Mouse (Mus musculus) adrenal gland, adult (tissue): Measurements from ENCODE around the gene Nxph4.

Source experiments
- DNase-seq, 2 experiments: peaks; one replicate each; pipeline ENCODE4 v3.0.0; 2022 to 2023; ENCODE audit warnings: low spot score in 1 of 2; ENCODE audit not compliant: inconsistent age in 2 of 2

Gene Nxph4

DNA sequence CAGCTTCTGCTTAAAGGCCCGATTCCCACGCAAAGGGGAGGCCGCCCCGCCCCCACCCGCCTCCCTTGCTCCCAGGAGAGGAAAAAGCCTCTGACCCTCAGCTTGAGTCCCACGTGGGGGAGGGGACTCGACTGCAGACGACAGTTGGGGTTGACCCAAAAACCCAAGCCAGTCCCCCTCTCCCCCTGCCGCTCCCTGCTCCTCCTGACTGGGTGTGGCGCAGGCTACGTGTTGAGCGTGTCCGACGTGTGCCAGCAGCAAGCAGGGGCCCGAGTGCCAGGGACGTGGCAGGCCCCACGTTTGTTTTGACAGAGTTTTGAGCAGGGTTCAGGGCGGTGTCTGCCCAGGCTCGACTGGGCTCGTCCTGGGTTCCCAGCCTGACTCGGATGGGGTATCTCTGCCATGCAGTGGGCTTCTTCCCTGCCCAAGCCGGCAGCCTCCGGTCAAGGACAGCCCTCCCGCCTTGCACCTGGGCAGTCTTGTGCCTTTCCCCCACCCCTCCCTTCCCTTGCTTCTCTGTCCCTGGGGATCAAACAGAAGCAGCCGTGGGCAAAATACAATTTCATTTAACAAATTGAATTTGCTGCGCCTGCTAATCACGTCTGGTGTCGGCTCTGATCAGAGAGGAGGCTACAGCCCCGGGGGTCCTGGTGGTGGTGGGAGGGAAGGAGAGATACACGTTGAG lies 17.6 kb downstream of the Nxph4 start:
- DNase-seq, result peak in 1 of 2 experiments; percentile 53

DNA sequence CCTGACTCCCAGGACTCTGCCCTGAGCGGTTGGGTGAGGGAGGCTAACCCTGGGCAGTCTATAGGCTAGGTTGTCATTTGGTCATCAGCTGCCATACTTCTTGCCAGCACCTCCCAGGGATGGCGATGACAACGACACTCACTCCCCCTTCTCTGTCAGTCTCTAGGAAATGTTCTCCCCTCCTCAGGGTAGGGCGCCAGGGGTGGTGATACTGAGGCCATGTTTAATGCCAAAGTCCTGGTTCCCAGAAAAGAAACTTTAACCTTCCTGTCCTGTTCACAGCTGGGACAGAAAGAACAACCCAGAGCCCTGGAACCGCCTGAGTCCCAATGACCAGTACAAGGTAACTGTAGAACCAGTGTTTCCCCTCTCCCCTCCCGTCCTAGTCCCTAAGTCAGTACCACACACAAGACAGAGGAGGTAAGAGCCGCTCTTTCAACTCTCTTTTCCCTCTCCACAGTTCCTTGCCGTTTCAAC lies 18.3 kb downstream of the Nxph4 start:
- DNase-seq, result no peak

DNA sequence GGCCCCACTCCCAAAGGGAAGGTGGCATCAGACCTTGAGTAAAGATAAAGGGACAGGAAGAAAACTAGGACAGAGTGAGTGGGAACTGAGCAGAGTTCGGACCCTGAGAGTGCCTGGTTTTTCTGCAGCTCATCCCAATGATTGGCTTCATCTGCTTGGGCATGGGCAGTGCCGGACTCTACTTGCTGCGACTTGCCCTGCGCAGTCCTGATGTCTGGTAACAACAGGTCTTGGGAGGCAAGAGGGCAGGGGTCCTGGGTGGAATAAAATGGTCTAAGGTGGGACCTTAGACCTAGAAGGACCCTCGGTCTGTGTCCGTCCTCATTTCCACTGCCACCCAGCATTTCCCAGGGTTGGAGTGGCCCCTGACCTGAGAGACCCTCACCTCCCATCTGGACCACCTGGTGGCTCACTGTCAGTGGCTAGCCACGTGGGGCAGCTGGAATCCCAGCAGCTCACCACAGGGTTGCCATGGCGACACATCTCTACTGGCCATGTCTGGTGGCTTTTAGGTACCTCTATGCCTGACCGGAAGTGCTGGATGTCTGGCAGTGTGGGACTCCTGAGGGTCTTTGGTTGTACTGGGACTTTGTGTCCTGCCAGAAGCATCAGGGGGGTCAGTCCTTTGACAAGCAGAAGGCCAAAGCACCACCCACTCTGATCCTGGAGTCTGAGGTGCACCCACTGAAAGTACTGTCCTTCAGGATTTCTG lies 18.9 kb downstream of the Nxph4 start:
- no peak for DNase-seq

DNA sequence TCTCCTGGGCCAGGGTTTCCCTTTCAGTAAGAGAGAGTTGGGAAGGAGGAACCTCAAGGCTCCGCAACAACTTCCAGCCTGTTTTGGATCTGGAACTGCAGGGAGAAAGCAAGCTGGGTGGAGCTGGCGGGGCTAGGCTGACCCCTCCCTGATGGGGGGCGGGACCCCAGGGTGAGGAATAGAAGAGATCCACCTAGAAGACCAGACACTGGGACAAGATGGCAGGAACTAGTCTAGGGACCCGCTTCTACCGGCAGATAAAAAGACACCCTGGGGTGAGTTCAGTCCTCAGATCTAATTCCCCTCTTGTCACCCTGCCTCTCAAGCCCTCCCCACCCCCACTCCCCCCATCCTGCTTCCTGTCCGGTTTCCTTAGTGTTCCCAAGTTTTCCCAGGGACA lies 19.6 kb downstream of the Nxph4 start, which contains the start of gene Ndufa4l2:
TSS of gene Ndufa4l2 (plus strand) at position 204 of the 400 bp plus-strand sequence.
- peak in 1 of 2 experiments; percentile 61 for DNase-seq

DNA sequence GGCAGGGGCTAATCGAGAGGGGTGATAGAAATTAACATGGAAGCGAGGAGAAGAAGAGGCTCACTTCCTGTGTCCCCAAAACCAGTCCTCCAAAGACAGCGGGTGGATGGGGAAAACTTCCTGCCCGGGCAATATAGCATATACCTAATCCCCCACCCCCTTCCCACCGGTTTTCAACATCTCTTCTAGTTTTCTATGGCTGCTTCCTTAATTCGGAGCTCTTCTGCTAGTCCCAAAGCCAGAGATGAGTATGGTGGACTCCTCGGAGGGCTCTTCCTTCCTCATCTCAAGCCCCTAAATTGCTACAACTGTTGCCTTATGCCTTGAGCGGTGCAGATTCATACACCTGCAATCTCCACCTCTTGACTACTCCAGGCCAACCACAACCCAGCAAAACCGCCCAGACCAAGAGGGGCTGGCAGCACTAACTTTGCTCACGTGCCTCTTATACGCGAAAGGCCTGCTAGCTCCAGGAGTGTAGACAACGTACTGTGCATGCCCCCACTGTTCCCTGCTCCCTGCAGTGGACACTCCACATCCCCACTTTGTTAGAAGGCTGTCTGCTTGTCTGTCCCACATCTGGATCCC lies 20.2 kb downstream of the Nxph4 start:
- DNase-seq, result no peak

DNA sequence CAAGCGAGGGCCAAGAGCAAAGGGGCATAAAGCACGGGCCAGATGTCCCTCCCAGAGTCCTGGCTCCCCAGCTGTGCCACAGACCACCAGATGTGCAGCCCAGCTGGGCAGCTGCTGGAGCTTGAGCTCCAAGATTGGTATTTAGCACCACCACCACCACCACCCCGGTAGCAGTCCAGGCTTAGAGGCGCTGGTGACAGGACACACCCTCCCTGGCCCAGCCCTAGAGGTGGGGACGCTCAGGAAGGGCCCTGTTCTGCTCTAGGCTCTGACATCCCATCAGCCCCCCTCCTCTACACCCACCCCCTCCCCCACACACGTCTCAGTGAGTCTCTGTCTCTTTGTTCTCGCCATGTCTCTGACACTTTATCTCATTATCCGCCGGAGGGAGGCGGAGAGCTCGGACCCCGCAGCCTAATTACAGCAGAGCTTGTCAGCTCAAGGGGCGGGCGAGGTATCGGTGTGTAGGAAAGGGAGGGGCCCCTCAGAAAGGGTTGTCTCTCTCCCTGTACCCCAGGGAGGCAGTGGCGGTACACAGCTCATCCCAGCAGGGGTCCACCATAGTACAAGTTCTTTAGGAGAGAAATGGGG lies 20.8 kb downstream of the Nxph4 start:
- DNase-seq, result no peak

DNA sequence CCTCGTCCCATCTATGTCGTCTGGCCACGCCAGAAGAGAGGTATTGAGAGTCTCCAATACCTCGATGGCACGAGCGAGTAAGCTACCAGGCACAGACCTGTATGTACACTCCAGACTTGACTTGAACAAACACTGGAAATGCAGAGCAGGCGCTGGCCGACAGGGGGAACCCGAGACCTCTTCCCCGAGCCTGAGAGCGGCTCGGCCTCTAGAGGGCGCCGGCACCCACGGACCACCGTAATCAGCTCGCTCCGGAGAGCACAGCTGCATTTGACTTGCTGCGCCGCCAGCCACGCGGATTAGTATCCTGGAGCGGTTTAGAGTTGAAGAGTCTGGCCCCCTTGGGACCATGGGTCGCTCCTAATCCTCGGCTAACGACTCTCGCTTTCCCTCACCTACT lies 21.5 kb downstream of the Nxph4 start:
- peak; percentile 93 to 98 for DNase-seq

DNA sequence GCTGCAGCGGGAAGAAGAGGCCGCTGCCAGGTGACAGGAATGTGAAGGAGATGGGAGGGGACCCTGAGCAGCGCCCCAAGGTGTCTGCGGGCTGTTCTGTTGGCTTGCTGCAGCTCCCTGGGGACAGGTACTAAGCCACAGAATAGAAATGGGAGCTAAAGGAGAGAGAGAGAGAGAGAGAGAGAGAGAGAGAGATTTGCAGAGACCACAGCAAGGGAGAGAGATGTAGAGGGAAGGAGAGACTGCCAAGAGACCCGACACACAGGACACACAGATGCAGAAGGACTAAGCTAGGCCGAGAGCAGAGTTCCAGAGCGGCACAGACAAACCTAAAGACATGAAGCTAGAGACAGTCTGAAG lies 22.1 kb downstream of the Nxph4 start:
- DNase-seq, result no peak

DNA sequence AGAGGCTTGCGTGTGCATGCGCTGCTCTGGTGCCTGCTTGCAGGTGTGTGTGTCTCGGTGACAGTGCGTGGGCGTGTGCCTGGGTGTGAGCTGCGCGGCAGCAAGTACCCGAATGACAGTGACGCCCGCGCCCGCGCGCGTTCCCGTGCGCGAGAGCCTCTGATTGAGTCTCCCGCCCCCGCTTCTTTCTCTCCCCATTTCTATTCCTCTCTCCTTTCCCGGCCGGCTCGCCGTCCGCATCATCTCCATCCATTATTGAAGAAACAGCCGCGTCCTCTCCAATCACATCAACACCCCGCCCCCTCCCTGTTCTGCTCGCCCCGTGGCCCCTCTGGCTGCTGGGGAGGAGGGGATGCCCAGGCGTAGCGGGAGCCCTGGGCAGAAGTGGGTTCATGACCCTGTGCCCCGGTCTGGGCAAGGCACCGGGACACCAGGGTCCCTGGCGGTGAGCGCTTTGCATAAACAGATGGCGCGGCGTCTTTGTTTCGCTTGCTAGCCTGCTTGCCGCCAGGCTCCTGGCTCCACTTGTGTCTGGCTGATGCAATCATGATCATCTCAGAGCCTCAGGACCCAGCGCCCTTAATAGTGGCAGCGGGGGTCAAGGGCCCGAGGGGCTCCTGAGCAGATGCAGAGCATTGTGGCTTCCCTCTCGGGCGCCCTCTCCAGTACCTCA lies 22.6 kb downstream of the Nxph4 start:
- peak; percentile 48 to 77 for DNase-seq

DNA sequence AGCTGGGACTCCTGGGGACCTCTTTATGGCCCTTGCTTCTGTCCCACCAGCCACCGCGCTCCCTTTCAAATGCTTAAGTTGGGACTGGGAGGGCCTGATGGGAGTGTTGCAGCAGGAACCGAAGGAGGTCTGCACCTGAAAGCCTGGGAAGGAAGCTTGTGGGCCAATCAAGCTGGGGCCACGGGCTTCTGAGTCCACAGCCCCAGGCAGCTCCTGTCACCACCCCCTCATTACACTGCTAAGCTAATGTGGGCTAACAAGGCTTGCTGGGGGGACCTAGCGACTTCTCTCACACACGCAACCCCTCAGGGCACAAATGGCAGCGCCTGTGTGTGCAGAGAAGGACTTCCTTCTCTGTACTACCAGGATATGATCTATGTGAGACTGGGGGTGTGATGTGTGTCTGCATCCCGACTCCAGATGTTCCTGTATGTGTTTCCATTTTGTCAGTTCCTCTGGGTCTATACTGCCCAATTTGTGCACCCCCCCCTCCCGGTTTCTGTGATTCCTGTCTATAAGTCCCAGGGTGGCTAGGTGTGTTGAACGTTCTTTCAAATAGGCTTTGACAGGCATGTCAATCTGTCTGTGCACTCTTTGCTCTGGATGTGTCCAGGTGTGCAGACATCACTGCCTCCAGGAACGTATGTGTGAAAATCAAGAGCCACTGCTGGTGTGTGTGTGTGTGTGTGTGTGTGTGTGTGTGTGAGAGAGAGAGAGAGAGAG lies 23.3 kb downstream of the Nxph4 start:
- DNase-seq, result no peak

DNA sequence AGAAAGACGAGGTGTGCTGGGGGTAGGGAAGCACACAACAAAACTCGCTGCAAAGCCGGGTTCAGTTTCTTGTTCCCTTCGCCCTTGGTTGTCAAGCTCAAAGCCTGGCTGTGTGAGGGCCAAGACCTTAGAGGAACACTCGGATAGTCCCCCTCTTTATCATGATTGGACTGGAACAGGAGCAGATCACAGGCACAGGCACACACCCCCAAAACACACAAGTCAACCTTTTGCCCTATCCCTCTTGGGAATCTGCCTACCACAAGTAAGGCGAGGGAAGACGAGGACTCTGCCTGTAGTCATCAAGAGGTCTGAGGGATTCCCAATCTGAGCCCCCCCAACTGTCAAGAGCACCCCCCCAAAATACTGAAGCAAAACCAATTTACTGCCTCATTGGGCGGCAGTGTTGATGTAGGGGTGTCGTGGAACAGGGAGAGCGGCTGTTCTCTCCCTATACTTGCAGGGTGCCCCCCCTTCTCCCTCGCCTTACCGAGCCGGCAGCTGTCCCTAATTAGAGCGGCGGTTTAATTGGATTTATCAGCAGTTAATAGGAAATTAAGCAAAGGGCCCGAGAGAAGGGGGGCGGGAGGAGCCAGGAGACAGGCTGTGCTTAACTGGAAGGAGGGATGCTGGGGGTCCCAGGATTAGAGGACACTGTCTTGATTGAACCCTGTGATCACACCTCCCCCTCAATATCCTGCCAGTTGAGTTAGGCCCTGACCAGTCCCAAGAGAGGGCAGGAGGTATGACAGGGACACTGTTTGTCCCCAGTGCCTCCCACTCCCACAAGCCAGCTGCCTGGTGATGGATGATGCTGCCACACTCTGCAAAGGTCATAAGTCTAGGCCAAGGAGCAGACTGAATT lies 24.3 kb downstream of the Nxph4 start:
- DNase-seq, result no peak

DNA sequence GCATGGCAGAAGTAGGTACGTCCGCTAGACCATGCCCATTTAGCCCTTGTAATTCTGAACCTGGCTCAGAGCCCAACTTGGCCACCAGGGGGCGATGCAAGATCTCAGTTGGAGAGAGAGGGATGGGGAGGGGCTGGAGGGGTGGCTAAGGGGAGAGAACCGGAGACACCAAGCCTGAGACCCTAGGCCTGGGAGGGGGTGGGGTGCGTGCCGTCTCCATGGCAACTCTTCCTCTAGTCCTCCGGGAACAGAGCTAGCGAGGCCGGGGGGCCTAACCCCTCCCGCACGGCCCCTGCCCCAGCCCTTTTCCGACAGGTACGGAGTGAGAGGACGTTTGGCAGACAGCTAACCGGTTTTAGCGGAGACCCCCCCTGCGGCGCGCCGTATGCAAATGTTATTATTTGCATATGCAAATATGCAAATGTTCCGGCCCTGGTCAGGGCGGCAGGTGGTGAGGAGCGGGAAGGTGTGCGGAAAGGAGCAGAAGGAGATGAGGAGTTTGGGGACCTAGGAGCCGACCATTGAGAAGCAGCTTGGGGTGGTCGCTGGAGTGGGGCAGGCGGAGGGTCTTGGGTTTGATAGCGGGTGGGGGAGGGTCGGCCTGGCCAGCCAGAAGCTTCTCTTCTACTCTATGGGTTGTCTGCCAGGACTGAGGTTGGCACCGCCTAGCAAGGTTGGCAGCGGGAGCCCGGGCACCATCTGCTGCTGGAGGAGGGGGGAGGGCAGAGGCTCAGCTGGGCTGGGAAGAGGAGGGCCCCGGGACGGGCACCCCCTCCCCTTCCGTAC lies 25.1 kb downstream of the Nxph4 start:
- DNase-seq, result peak; percentile 76 to 92

DNA sequence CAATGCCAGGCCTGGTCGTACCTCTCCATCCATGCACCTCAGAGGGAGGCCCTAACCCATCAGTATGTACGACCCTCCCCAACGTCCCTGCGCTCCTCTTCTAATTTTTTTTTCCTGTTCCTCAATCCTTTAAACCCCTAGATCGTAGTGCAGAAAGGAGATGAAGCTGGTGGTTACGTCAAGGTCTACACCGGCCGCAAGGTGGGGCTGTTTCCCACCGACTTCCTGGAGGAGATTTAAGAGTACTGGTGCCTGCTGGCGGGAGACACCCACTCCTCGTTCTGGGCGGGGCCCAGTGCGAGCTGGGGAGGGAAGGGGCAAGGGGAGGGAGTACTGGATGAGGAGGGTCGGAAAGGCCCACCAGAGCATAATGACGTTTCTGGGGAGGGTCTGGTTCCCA lies 26.1 kb downstream of the Nxph4 start:
- DNase-seq, result peak; percentile 65 to 85

DNA sequence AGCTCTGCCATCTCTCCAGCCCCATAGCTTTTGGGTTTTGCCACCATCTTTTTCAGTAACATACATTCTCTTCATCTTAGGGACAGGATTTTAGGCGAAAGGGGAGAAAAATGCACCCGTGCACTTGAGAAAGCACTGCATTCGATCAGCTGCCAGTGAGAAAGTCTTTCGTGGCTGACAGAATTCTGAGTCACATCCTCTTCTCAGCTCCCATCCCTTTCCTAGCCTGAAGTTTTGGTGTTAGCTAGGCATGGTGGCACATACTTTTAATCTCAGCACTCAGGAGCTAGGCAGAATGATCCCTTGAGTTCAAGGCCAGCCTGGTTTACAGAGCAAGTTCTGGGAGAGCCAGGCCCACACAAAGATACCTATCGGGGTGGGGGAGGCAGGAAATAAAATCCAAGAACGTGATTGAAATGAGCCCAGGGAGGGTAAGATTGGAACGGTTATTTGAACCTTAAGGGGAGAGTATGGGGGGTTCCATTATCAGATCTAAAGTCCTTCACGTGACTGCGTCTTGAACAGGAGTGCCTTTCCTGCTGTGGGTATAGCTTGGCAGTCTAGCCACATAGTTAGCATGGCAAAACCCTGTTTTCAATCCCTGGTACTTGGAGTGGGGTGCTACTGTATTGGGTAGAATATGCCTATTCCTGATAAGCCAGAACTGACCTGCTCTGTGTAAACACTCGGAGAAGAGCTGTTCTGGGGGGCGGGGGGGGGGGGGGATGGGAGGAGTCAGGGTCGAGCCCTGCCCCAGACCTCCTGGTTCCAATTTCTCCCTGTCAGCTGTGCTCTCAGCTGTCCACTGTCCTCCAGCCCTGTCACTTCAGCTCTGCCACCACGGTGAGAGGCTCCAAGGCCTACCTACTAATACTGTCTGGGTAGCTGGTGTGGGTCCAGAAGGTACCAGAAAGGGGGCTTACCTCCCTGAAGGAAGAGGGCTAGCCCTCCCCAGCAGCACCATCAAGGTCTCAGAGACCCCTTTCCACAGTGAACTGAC lies 33.2 kb downstream of the Nxph4 start, which contains the start of gene Stac3:
TSS of gene Stac3 (plus strand) at position 793 of the 1,000 bp plus-strand sequence.
- DNase-seq, result no peak

DNA sequence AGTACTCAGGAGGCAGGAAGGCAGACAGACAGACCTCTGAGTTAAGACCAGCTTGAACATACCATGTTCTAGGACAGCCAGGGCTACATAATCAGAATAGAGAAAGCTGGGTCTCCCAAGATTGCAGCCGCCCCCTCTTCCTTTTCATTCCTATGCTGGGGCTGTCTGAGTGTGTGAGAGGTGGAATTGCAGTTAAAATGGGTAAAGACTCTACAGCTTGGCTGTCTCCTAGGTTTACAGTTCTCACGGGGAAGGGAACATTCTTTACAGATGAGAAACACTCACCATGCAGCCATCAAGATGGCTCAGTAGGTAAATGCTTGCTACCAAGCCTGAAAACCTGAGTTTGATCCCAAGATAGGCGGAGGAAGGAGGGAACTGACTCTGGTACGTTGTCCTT lies 34.3 kb downstream of the Nxph4 start:
- no peak for DNase-seq

DNA sequence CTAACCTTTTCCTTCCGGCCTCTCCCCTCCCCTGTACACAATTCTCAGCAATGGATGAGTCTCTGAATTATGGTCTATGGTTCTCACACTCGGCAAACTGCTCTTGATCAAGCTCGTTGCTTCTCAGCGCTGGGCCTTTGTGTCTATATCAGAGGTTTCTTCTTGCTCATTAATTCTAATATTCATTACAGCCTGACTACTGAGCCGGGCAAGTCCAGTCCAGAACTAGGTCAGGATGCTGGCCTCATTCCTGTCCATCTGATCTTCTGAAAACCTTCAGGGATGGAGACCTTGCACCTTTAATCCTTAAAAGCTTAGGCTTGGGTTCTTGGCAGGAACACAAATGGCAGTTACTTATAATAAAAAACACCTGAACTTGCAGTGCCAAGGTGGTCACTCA lies 34.8 kb downstream of the Nxph4 start:
- DNase-seq, result no peak

DNA sequence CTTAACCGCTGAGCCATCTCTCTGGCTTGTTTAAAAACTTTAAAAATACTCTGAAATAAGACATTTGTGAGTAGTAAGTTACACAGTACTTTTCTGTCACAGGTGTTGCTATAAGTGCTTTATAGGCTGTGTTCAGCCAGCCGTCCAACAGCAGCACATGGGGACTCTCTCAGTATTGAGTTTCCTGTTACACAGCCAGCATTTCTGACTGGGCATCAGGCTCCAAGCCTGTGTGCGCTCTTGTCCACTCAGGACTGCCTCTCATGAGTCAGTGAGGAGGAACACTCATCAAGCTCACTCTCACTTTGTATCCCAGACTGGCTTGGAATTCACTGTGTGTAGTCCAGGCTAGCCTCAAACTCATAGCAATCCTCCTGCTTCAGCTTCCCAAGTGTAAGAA lies 38.2 kb downstream of the Nxph4 start:
- no peak for DNase-seq

DNA sequence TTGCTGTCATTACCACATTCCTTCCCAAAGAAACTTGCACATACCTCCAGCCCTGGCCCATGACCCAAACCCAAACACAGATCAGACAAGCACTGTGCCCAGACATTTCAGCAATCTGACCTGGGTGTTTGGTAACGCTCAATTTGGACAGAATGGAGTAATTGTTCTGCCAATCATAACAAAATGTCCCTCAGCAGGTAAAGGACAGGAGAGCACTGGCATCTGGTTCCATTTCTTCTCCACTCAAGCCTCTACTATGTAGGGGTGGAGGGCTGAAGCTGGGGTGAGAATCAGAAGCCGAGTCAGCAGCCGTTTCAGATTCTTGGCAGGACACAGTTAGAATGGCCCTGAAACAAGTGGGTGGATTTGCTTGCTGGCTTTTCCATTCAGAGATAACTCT lies 42.2 kb downstream of the Nxph4 start:
- peak in 1 of 2 experiments; percentile 82 for DNase-seq
